Mouse (Mus musculus): ENCODE results near the gene Eif3a.
A peak's percentile ranks its signal among the peaks of the same experiment; 100 is the strongest.

The Eif3a gene

GRCm38 (mm10) chr19:60758896-60759835 lies 31.3 kb downstream of the Eif3a start:
- no peak for DNase-seq (ENCODE audit: low spot score in 2 of 2)

- DNase-seq (ENCODE audit: low spot score in 2 of 2), result no peak
Observed at GRCm38 (mm10) chr19:60757099-60757785, 33.2 kb downstream of the Eif3a start.

- DNase-seq (ENCODE audit: low spot score in 2 of 2), result peak; percentile 62 to 67
Observed at GRCm38 (mm10) chr19:60756192-60757098, 34.0 kb downstream of the Eif3a start.

GRCm38 (mm10) chr19:60755438-60756191 lies 34.8 kb downstream of the Eif3a start, which contains the start of gene Nanos1:
Nanos1 (plus strand) TSS chr19:60755987.
- peak; percentile 88 to 89 for DNase-seq (ENCODE audit: low spot score in 2 of 2)

GRCm38 (mm10) chr19:60747801-60748200 lies 42.7 kb downstream of the Eif3a start:
- no peak for DNase-seq (ENCODE audit: low spot score in 2 of 2)

DNA sequence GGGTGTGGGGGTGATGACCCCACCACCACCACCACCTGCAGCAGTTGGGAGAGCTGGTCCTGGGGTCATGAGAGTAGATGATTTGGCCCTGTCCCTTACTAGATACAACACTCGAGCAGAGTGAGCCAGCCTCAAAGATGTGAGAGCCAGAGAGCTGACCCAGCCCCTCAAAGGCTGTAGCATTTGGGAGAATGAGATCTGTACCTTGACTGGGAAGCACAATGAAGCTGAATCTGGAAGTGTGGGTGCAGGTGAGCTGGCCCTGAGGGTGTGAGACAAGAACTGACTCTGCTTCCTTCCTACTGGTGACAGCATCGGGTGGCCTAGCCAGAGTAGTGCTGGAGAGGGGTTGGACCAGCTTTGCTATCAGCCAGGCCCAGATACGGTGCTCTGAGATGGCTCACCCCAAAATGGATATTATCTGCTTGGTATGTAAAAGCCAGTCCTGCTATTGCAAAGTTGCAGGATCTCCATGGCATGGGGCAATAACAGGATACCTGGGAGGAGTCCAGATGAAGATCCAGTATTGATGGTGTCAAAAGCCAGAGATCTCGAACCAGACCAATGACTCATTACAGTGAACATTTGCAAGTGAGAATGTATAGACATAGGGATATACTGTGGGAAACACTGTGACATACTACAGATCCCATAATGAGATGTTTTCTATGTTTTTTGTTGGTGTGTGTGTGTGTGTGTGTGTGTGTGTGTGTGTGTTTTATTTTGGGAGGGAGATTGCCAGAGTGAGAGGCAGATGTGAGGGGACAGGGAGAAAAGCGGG lies 46.5 kb downstream of the Eif3a start:
- no peak for DNase-seq (ENCODE audit: low spot score in 2 of 2)

- no peak for DNase-seq (ENCODE audit: low spot score in 2 of 2)
Observed at GRCm38 (mm10) chr19:60740560-60740959, 49.9 kb downstream of the Eif3a start.

DNA sequence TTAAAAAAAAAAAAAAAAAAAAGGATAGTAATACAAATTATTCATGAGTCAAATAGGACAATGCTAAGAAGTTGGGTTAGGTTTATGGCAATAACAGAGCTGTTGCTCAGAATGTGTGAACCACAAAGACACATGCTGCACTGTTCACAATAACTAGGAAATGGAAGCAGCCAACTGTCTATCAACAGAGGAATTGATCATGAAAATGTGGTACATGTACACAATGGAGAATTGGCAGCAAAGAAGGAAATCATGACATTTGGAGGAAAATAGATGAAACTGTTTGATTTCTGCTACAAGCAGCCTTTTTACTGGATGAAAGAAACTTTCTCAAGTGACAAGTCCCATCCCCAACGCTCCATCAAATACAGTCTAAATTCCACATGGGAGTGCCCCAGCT lies 58.5 kb downstream of the Eif3a start:
- DNase-seq (ENCODE audit: low spot score in 2 of 2), result no peak

GRCm38 (mm10) chr19:60731299-60731698 lies 59.2 kb downstream of the Eif3a start:
- DNase-seq (ENCODE audit: low spot score in 2 of 2), result no peak

DNA sequence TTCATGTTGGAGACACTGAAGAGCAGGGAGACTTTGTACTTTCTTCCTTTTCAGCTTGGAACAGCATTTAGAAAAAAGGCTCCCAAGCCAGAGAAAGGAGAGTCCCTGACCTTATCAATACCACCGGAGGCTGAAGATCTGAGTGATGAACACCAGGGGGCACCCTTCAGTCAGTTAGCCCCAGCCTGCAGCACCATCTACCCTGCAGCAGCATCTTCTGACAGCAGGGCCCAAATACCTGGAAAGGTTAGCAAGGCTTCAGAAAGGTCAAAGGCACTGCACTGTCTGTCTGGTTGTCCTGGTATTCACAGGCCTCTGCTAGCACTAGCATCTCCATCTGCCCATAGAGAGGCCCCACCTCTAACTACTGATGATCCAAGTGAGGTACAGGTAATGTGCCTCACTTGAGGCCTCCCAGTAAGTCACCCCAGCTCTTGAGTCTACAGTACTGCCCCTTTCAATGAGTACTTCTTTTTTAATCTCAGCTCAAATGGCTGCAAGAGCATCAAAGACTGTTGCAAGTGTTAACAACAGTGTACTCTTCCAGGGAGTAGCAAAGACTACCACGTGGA lies 60.1 kb downstream of the Eif3a start:
- DNase-seq (ENCODE audit: low spot score in 2 of 2), result no peak

DNA sequence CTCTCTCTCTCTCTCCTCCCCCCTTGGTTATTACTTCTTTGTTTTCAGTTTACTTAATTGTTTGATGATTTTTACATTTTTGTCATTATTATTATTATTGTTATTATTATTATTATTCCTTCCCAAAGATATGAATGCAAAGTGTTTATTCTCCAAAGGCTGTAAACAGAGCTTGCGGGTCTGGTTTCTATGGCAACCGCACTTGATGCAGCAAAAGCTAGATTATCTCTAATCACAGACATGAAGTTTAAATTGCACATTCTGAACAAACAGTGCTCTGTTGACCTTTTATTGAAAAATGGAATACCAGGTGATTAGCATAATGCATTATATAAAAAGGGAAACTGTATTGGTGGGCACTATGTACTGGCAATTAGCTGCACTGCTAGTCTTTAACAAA lies 74.1 kb downstream of the Eif3a start:
- DNase-seq (ENCODE audit: low spot score in 2 of 2), result no peak

DNA sequence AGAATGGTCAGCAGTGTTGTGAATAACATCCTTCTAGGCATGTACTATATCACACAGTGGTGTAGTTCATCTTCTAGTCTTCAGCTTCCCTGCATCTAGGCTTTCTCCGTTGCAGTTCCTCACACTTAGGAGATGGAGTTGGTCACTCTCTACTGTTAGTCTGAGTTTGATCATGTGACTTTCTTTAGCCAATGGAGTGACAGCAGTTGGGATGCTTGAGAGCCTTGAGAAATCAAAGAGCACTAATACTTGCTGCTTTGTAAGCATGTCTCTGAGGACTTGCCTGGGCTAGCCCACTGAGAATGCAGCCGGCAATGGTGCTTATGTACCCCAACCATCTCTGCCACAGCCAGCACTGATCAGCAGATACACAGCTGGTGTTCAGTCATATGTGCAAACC lies 77.9 kb downstream of the Eif3a start:
- DNase-seq (ENCODE audit: low spot score in 2 of 2), result no peak

All from frontal cortex, postnatal 36 days (tissue).